Mouse (Mus musculus): Measurements from ENCODE around the gene Trem1. TPM values are rescaled to one million over a fixed set of nuclear protein-coding genes. Genes with fewer than 3 reads are reported as not detected.

The Trem1 gene
- polyA plus RNA-seq, 1 experiment from 2014 or later: not detected

DNA sequence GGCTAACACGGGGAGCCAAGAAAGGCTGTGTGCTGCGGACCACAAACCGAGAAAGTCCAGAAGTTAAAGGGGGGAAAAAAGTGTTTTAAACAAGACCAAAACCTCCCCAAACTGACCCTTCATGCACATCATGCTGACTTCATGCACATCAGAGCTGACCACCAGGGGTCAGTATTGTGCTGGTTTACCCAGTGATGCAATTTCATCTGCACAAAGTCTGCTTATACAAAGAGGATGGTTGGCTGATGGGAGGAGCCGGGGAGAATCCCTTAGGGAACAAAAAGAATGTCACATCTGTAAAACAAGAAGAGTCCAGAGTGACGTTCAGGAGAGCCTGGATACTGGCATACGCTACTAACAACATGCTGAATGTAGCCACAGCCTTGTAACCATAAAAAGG lies 42.3 kb downstream of the Trem1 start:
- Histone ChIP-seq H3K36me3 (ENCODE audit: control insufficient read depth, insufficient read depth, low read length) (no peaks in the 10 kb centered on the region), H3K9me3 (ENCODE audit: control insufficient read depth, low read length) (no peaks in the 10 kb centered on the region), H3K27ac (ENCODE audit: low read depth, low read length) (no peak overlapping the region), H3K4me3 (ENCODE audit: low read depth, low read length) (no peak overlapping the region), H3K27me3 (ENCODE audit: control insufficient read depth, insufficient read depth, low read length) (no peaks in the 10 kb centered on the region), H3K4me2 (ENCODE audit: low read depth, low read length) (no peak overlapping the region), H3K4me1 (ENCODE audit: control insufficient read depth, insufficient read depth, low read length) (no peaks in the 10 kb centered on the region), H3K9ac (replicated peaks; ENCODE audit: low read depth, low read length) (no peak overlapping the region)
- 28% methylated on average over 6 of the region's 6 CpGs for WGBS
- ATAC-seq (ENCODE audit: low read depth): 0 out of 2 replicates have a peak, but pooled peaks have one; percentile 49

DNA sequence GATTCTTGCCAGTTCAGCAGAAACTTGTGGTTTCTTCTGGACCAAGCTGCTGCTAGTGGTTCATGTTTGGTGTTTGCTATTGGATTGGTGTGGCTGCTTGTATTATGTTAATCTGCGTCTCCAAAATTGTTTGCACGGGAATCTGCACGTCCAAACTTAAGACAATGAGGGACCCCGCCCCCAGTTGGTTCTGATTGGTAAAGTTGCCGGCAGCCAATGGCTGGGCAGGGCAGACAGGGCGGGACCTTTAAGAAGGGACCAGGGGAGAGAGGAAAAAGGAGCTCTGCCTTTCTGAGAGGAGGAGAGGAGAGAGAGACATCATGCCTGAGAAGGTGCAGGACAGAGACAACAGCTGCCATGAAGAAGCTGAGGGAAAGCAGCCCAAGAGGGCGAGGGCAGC lies 43.2 kb downstream of the Trem1 start:
- WGBS: 72% methylated on average over 7 of the region's 7 CpGs
- no peak for ATAC-seq (ENCODE audit: low read depth)
- no peaks in the 10 kb centered on the region for H3K4me1 ChIP-seq (ENCODE audit: control insufficient read depth, insufficient read depth, low read length)
- no peak overlapping the region for H3K27ac ChIP-seq (ENCODE audit: low read depth, low read length)
- H3K4me3 ChIP-seq (ENCODE audit: low read depth, low read length): no peak overlapping the region
- H3K4me2 ChIP-seq (ENCODE audit: low read depth, low read length): no peak overlapping the region
- no peaks in the 10 kb centered on the region for H3K27me3 ChIP-seq (ENCODE audit: control insufficient read depth, insufficient read depth, low read length)
- H3K9ac ChIP-seq (replicated peaks; ENCODE audit: low read depth, low read length): no peak overlapping the region
- H3K9me3 ChIP-seq (ENCODE audit: control insufficient read depth, low read length): no peaks in the 10 kb centered on the region
- H3K36me3 ChIP-seq (ENCODE audit: control insufficient read depth, insufficient read depth, low read length): no peaks in the 10 kb centered on the region

- no peak overlapping the region for H3K27ac ChIP-seq (ENCODE audit: low read depth, low read length)
- H3K4me3 ChIP-seq (ENCODE audit: low read depth, low read length): no peak overlapping the region
- no peaks in the 10 kb centered on the region for H3K4me1 ChIP-seq (ENCODE audit: control insufficient read depth, insufficient read depth, low read length)
- no peaks in the 10 kb centered on the region for H3K36me3 ChIP-seq (ENCODE audit: control insufficient read depth, insufficient read depth, low read length)
- no peak for ATAC-seq (ENCODE audit: low read depth)
- H3K4me2 ChIP-seq (ENCODE audit: low read depth, low read length): no peak overlapping the region
- no peaks in the 10 kb centered on the region for H3K27me3 ChIP-seq (ENCODE audit: control insufficient read depth, insufficient read depth, low read length)
- H3K9ac ChIP-seq (replicated peaks; ENCODE audit: low read depth, low read length): no peak overlapping the region
- H3K9me3 ChIP-seq (ENCODE audit: control insufficient read depth, low read length): no peaks in the 10 kb centered on the region
Measured at GRCm38 (mm10) chr17:48278381-48278780, 45.8 kb downstream of the Trem1 start.

- Histone ChIP-seq H3K9ac (replicated peaks; ENCODE audit: low read depth, low read length) (no peak overlapping the region), H3K27me3 (ENCODE audit: control insufficient read depth, insufficient read depth, low read length) (no peaks in the 10 kb centered on the region)
- WGBS: 86% methylated on average over 4 of the region's 4 CpGs
Measured at GRCm38 (mm10) chr17:48279002-48279401, 46.4 kb downstream of the Trem1 start.

DNA sequence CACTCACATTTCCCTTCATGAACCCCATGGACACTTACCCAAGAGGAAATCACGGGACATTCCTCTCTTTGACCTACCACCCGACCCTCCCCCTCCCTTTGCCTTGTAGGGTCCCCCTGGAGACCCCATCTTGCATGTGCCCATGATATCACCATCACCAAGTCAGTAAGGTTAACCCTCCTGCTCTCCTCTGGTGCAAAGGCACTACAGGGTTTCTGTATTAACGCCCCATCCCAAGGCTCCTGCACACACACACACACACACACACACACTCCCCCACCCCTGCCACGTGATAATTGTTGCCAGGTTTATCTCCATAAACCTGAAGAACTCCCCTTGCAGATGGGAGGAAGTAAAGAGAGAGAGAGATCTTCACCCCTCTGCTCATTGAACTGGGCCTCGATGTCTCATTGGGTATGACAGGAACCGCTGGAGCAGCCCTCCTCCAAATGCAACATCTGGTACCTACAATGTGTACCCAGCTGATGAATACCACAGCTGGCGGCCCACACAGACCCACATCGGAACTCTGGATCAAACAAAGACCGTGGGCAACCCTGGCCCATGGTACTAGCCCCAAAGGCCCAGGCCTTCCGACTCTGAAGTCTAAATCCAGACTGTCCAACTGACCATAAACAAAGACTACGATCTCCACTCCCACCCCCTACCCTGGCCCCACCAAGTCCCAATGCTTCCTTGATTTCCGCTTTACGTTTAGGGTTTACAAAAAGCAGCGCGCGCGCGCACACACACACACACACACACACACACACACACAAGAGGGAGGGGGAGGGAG lies 48.6 kb downstream of the Trem1 start:
- 38% methylated on average over 18 of the region's 18 CpGs for WGBS
- peak; percentile 46 for ATAC-seq (ENCODE audit: low read depth)
- no peaks in the 10 kb centered on the region for H3K36me3 ChIP-seq (ENCODE audit: control insufficient read depth, insufficient read depth, low read length)

More at GRCm38 (mm10) chr17:48279002-48279401, 46.4 kb downstream of the Trem1 start:
- no peak overlapping the region for H3K4me2 ChIP-seq (ENCODE audit: low read depth, low read length)
- no peak overlapping the region for H3K27ac ChIP-seq (ENCODE audit: low read depth, low read length)
- H3K9me3 ChIP-seq (ENCODE audit: control insufficient read depth, low read length): no peaks in the 10 kb centered on the region
- H3K4me3 ChIP-seq (ENCODE audit: low read depth, low read length): no peak overlapping the region
- H3K4me1 ChIP-seq (ENCODE audit: control insufficient read depth, insufficient read depth, low read length): no peaks in the 10 kb centered on the region
- H3K36me3 ChIP-seq (ENCODE audit: control insufficient read depth, insufficient read depth, low read length): no peaks in the 10 kb centered on the region
- no peak for ATAC-seq (ENCODE audit: low read depth)

GRCm38 (mm10) chr17:48281739-48282085 lies 49.1 kb downstream of the Trem1 start:
- Histone ChIP-seq H3K4me3 (ENCODE audit: low read depth, low read length) (peak overlapping the region; percentile 2; the same call in 1 of the 2 replicates), H3K36me3 (ENCODE audit: control insufficient read depth, insufficient read depth, low read length) (no peaks in the 10 kb centered on the region), H3K27ac (ENCODE audit: low read depth, low read length) (no peak overlapping the region), H3K9me3 (ENCODE audit: control insufficient read depth, low read length) (no peaks in the 10 kb centered on the region), H3K27me3 (ENCODE audit: control insufficient read depth, insufficient read depth, low read length) (no peaks in the 10 kb centered on the region), H3K9ac (replicated peaks; ENCODE audit: low read depth, low read length) (no peak overlapping the region), H3K4me2 (ENCODE audit: low read depth, low read length) (peak overlapping the region; percentile 35), H3K4me1 (ENCODE audit: control insufficient read depth, insufficient read depth, low read length) (no peaks in the 10 kb centered on the region)
- WGBS: 5% methylated on average over 3 of the region's 3 CpGs
- no peak; the same call in 1 of the 2 replicates for ATAC-seq (ENCODE audit: low read depth)

More for the DNA sequence above, 48.6 kb downstream of the Trem1 start:
- peak overlapping the region; percentile 2; the same call in 1 of the 2 replicates for H3K4me3 ChIP-seq (ENCODE audit: low read depth, low read length)
- H3K27me3 ChIP-seq (ENCODE audit: control insufficient read depth, insufficient read depth, low read length): no peaks in the 10 kb centered on the region
- H3K27ac ChIP-seq (ENCODE audit: low read depth, low read length): no peak overlapping the region
- no peaks in the 10 kb centered on the region for H3K4me1 ChIP-seq (ENCODE audit: control insufficient read depth, insufficient read depth, low read length)
- H3K4me2 ChIP-seq (ENCODE audit: low read depth, low read length): peak overlapping the region; percentile 35
- H3K9ac ChIP-seq (replicated peaks; ENCODE audit: low read depth, low read length): no peak overlapping the region
- H3K9me3 ChIP-seq (ENCODE audit: control insufficient read depth, low read length): no peaks in the 10 kb centered on the region

DNA sequence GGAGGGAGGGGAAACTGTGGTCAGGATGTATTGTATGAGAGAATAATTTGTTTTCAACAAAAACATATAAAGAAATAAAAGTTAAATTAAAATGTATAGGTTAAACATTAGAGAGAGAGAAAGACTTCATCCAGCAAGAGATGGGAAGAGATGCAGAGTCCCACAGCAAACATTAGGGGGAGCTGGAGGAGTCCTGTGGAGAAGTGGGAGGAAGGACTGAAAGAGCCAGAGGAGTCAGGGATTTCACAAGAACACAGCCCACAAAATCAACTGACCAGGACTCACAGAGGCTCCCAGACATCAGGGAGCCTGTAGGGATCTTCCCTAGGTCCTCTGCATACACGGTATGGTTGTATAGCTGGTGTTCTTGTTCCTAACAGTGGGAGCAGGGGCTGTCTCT lies 54.2 kb downstream of the Trem1 start:
- H3K27me3 ChIP-seq (ENCODE audit: control insufficient read depth, insufficient read depth, low read length): no peaks in the 10 kb centered on the region
- no peak overlapping the region for H3K27ac ChIP-seq (ENCODE audit: low read depth, low read length)
- H3K4me2 ChIP-seq (ENCODE audit: low read depth, low read length): no peak overlapping the region
- 50% methylated on average over 1 of the region's 1 CpGs for WGBS
- no peak overlapping the region for H3K9ac ChIP-seq (replicated peaks; ENCODE audit: low read depth, low read length)
- no peaks in the 10 kb centered on the region for H3K36me3 ChIP-seq (ENCODE audit: control insufficient read depth, insufficient read depth, low read length)
- H3K9me3 ChIP-seq (ENCODE audit: control insufficient read depth, low read length): no peaks in the 10 kb centered on the region
- H3K4me1 ChIP-seq (ENCODE audit: control insufficient read depth, insufficient read depth, low read length): no peaks in the 10 kb centered on the region
- no peak for ATAC-seq (ENCODE audit: low read depth)
- H3K4me3 ChIP-seq (ENCODE audit: low read depth, low read length): no peak overlapping the region

- Histone ChIP-seq H3K4me1 (ENCODE audit: control insufficient read depth, insufficient read depth, low read length) (no peaks in the 10 kb centered on the region), H3K4me2 (ENCODE audit: low read depth, low read length) (no peak overlapping the region), H3K9ac (replicated peaks; ENCODE audit: low read depth, low read length) (no peak overlapping the region), H3K27ac (ENCODE audit: low read depth, low read length) (no peak overlapping the region), H3K27me3 (ENCODE audit: control insufficient read depth, insufficient read depth, low read length) (no peaks in the 10 kb centered on the region), H3K9me3 (ENCODE audit: control insufficient read depth, low read length) (no peaks in the 10 kb centered on the region), H3K36me3 (ENCODE audit: control insufficient read depth, insufficient read depth, low read length) (no peaks in the 10 kb centered on the region), H3K4me3 (ENCODE audit: low read depth, low read length) (no peak overlapping the region)
- ATAC-seq (ENCODE audit: low read depth): no peak
- 70% methylated on average over 2 of the region's 2 CpGs for WGBS
Measured at GRCm38 (mm10) chr17:48287276-48287675, 54.7 kb downstream of the Trem1 start.

DNA sequence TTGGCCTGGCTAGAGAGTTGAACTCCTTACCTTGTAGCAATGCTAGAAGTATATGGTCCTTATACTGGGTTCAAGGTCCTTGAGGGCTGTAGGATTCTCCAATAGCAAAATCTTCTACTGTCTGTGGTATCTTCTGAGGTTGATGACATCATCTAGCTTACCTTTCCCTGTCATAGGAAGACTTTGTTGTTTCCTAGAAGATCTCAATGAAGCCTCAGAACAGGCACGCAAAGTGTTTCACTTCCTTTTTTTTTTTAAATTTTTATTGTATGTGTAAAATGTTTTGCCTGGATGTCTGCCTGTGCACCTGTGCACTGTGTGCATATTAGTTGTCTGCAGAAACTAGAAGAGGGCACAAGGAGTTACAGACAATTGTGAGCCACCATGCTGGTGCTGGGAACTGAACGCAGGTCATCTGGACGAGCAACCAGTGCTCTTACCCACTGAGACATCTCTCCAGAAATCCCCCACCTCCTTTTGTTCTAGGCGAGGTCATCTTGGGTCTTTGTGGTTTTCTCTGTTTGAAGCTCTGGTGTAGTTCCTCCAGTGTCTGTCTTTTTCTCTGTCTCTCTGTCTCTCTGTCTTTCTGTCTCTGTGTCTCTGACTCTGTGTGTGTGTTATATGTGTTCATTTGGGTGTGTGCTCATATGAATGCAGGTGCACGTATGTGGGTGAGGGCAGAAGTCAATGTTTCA lies 61.1 kb downstream of the Trem1 start:
- Histone ChIP-seq H3K36me3 (ENCODE audit: control insufficient read depth, insufficient read depth, low read length) (no peaks in the 10 kb centered on the region), H3K4me3 (ENCODE audit: low read depth, low read length) (no peak overlapping the region), H3K9me3 (ENCODE audit: control insufficient read depth, low read length) (no peaks in the 10 kb centered on the region), H3K9ac (replicated peaks; ENCODE audit: low read depth, low read length) (no peak overlapping the region), H3K27me3 (ENCODE audit: control insufficient read depth, insufficient read depth, low read length) (no peaks in the 10 kb centered on the region), H3K27ac (ENCODE audit: low read depth, low read length) (no peak overlapping the region), H3K4me2 (ENCODE audit: low read depth, low read length) (no peak overlapping the region), H3K4me1 (ENCODE audit: control insufficient read depth, insufficient read depth, low read length) (no peaks in the 10 kb centered on the region)
- WGBS: 84% methylated on average over 5 of the region's 5 CpGs
- ATAC-seq (ENCODE audit: low read depth): no peak

Data from neural tube, embryonic 14.5 days (tissue).